Comparison of ENCODE assay signal across 8 mouse cellular contexts in genomic region chr12:109068167-109068653, GRCm38 (mm10). TPM values are rescaled to one million over a fixed set of nuclear protein-coding genes. Genes with fewer than 3 reads are reported as not detected.
DNase-seq lines count a peak whose midpoint lies in the region; ATAC-seq and TF ChIP-seq lines count a peak whose summit lies in the region.

Gene Begain (minus strand): TSS chr12:109068217.

- TF ChIP-seq CTCF in heart, postnatal 0 days (IDR thresholded peaks at IDR 0.05; ENCODE audit: low read depth), result no peak

- H3K9ac ChIP-seq in heart, postnatal 0 days (replicated peaks; ENCODE audit: low read depth, low read length), result peak within 1 kb of the TSS; percentile 53
- peak within 1 kb of the TSS; percentile 84 for H3K9ac ChIP-seq in embryonic facial prominence, embryonic 13.5 days

- no peaks in the 10 kb centered on the region for H3K36me3 ChIP-seq in heart, postnatal 0 days (replicated peaks; ENCODE audit: control insufficient read depth, insufficient read depth, low read length)
- H3K36me3 ChIP-seq in embryonic facial prominence, embryonic 13.5 days, result no peaks in the 10 kb centered on the region

- no peak for TF ChIP-seq EP300 in heart, postnatal 0 days (IDR thresholded peaks at IDR 0.05; ENCODE audit: low read depth)

- ATAC-seq in heart, postnatal 0 days (ENCODE audit: insufficient read depth, low read depth), result peak; percentile 19; the same call in 1 of the 2 replicates
- ATAC-seq in CD4-positive, CD25-positive, alpha-beta regulatory T cell, adult 4 months, result peak; percentile 51
- peak; percentile 43; the same call in 1 of the 2 replicates for ATAC-seq in embryonic facial prominence, embryonic 13.5 days (ENCODE audit: insufficient number of reproducible peaks, insufficient read depth, low FRiP score, low TSS enrichment, low read depth)

- peak within 1 kb of the TSS; percentile 88 for H3K4me2 ChIP-seq in heart, postnatal 0 days (ENCODE audit: low read depth, low read length)
- H3K4me2 ChIP-seq in embryonic facial prominence, embryonic 13.5 days, result peak within 1 kb of the TSS; percentile 86

- no peak within 1 kb of the TSS for H3K27ac ChIP-seq in heart, postnatal 0 days (ENCODE audit: low read depth)
- H3K27ac ChIP-seq in embryonic facial prominence, embryonic 13.5 days, result peak within 1 kb of the TSS; percentile 74

- 2% methylated on average over 42 of the region's 48 CpGs for WGBS in heart, postnatal 0 days
- WGBS in embryonic facial prominence, embryonic 13.5 days, result 2% methylated on average over 17 of the region's 48 CpGs

- peak within 1 kb of the TSS; percentile 52 for H3K4me3 ChIP-seq in heart, postnatal 0 days (ENCODE audit: low read depth, low read length)
- peak within 1 kb of the TSS; percentile 60 for H3K4me3 ChIP-seq in embryonic facial prominence, embryonic 13.5 days

- no peaks in the 10 kb centered on the region for H3K9me3 ChIP-seq in heart, postnatal 0 days (replicated peaks; ENCODE audit: control insufficient read depth, low read length)
- H3K9me3 ChIP-seq in embryonic facial prominence, embryonic 13.5 days, result no peaks in the 10 kb centered on the region

- no peak for DNase-seq in heart, postnatal 0 days (ENCODE audit: low spot score)
- no peak for DNase-seq in heart, postnatal 25 days (ENCODE audit: low spot score)
- no peak for DNase-seq in layer of hippocampus, postnatal 36 days
- DNase-seq in naive thymus-derived CD4-positive, alpha-beta T cell, adult 2 months (ENCODE audit: low read depth), result peak; percentile 44
- no peak for DNase-seq in B cell, adult 2 months
- no peak for DNase-seq in spleen, postnatal 4 days (ENCODE audit: low spot score in 2 of 2)

- intact Hi-C loops in heart, postnatal 25 days (cut with DNase I), result no loop called here

- peaks cover 3% of the 10 kb centered on the region; the same call in 1 of the 2 replicates for H3K4me1 ChIP-seq in heart, postnatal 0 days (ENCODE audit: control insufficient read depth, insufficient read depth)
- H3K4me1 ChIP-seq in embryonic facial prominence, embryonic 13.5 days, result peaks cover 16% of the 10 kb centered on the region

- peaks cover 37% of the 10 kb centered on the region for H3K27me3 ChIP-seq in heart, postnatal 0 days (ENCODE audit: control insufficient read depth, insufficient read depth, low read length)
- peaks cover 24% of the 10 kb centered on the region for H3K27me3 ChIP-seq in embryonic facial prominence, embryonic 13.5 days

RNA-seq across cellular contexts. Expression of gene Begain, which starts in this region (rescaled TPM):
- 1.6 TPM in 1 of 2 replicates, not detected in the other for total RNA-seq in heart, postnatal 0 days (2014; rRNA removed; ENCODE audit: low replicate concordance)
- polyA plus RNA-seq in heart, postnatal 0 days (2015; fragmentation: Nextera tagmentation; extraction: Ambion mirVana), result 0.33 and 0.38 TPM in 2 replicates
- under 1 TPM; 0.31 to 0.36 TPM for total RNA-seq in heart, postnatal 25 days (2021)
- polyA plus RNA-seq in CD4-positive, CD25-positive, alpha-beta regulatory T cell, adult 4 months (2017; shearing (Covaris generic)), result under 1 TPM; 0.19 to 0.22 TPM
- polyA plus RNA-seq in embryonic facial prominence, embryonic 13.5 days (2015; fragmentation: Nextera tagmentation; extraction: Ambion mirVana), result 8.8 and 11.8 TPM in 2 replicates
- 100 to 1,000 TPM; 139 to 145 TPM for total RNA-seq in layer of hippocampus, postnatal 36 days (2021)

Comparison
In these comparisons a context has a peak if more than half of its experiments do, and no peak if none do; other contexts are left out.
1. RNA of gene Begain (total RNA-seq): 139 to 145 TPM in layer of hippocampus, postnatal 36 days; 1.6 TPM in heart, postnatal 0 days and 0.31 to 0.36 TPM in heart, postnatal 25 days; every median in the first group is over 10 times any median in the second.
2. Peak in ATAC-seq in CD4-positive, CD25-positive, alpha-beta regulatory T cell, adult 4 months; RNA of the gene not detected or under 1 TPM.
3. Peak in every context shown above with its lines, with median percentiles within 50 percentile points of each other: ATAC-seq.